Mouse (Mus musculus) ZHBTc4 (cell line): ENCODE measurements around the gene Btbd18.
"Not testable (repeated sequence)": the region's sequence is repeated elsewhere in the genome, so short reads cannot be mapped to it uniquely, and the experiment has no call there.

ENCODE experiments used
- DNase-seq: peaks from one replicate; pipeline ENCODE4 v3.0.0-alpha.2; 2011; ENCODE audit warnings: low read depth, low spot score

Gene Btbd18

DNA sequence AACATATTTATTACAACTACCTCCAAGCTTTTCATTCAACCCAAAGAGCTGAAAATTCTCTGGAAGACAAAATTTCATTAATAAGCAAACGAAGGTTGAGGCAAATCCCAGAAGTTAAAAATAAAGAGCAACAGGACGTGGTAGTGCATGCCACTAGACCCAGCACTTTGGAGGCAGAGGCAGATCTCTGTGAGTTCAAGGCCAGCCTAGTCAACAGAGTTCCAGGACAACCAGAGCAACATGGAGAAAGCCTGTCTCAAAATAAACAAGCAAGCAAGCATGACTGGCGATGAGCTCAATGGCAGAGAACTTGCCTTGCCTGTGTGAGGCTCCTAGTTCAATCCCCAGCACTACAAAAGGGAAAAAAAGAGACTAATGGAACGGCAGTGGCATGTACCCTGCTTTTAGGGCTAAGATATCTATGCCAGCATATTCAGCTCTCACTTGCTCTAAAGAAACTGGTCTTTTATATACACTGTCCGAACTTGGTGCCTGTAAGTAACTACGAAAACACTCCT is 11.8 kb upstream of the Btbd18 start:
- DNase-seq: no peak

DNA sequence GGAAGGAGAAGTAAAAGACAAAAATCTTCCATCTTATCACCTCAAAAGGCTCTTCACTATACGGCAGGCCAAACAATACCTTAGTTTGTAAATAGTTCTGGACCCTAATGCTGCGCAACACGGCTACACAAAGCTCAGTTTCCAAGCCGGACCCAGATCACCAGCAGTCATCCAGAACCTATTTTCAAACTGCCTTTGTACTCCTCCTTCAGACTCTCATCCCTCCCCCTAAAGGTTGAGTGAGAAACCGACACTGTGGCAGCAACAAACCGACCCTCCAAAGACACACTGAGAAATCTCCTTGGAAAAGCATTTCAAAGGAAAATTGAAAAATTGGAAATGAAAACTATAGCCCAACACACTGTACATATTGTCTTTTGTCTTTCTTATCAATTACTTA is 10.5 kb upstream of the Btbd18 start:
- no peak for DNase-seq

DNA sequence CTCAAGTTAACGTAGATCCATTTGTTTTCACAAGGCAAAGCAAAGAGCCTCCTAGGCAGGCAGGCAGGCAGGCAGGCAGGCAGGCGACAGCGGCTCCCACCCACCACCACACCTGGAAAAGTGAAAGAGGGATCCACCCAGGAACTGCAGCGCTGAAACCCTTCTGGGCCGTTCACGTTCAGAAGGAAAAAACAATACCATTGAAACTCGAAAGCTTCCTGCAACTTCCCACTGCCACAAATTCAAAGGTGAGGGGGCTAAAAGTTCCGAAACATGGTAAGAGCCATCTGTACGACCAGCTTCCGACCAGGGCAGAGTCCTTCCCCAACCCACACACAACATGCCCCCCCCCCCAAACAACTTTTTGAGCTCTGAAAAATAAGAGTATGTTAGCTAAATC is 9.2 kb upstream of the Btbd18 start:
- peak; percentile 35 for DNase-seq

DNA sequence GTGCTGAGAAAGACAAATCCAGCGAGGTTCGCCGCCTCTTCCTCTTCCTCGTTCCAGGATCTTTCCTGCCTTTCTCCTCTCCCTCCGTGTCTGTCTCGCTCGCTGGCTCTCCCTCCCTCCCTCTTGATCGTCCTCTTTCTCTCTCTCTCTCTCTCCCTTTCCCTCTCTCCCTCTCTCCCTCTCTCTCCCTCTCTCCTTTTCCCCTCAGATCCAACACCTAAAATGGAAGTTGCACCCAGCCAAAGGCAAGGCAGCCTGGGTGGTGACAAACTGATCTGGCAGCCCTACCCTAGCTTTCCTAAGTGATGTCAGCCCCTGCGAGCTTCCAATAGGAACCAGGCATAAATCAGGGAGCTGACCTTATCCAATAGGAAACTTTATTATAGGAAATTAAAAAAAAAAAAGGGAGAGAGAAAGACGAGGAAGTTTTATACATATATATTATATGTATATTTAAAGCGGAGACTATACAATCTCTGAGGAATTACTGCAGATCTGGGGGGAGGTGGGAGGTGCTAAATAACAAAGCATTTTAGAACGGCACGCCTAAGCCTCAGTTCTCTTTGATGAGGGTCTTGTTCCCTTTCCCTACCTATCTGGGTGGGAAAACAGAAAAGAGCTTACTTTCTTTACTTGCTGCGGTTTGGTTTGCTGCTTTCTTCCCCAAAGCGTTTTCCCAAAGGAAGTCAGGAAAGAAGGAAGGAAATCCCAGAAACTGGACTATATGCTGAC is 8.2 kb upstream of the Btbd18 start, which contains the start of gene Ctnnd1:
TSS of gene Ctnnd1 (minus strand) at position 302 of the 732 bp plus-strand sequence.
- DNase-seq: peak; percentile 92

DNA sequence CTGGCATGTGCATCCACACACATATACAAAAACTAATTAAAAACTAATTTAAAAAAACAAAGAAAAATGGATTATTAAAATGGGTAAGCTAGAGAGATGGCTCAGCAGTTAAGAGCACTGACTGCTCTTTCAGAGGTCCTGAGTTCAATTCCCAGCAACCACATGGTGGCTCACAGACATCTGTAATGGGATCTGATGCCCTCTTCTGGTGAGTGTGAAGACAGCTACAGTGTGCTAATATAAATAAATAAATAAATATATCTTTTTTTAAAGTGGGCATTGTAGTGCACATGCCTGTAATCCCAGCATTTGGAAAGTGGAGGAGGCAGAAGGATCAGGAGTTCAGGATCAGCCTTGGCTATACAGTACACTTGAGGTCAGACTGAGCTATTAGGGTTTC is 5.5 kb upstream of the Btbd18 start:
- DNase-seq: no peak

DNA sequence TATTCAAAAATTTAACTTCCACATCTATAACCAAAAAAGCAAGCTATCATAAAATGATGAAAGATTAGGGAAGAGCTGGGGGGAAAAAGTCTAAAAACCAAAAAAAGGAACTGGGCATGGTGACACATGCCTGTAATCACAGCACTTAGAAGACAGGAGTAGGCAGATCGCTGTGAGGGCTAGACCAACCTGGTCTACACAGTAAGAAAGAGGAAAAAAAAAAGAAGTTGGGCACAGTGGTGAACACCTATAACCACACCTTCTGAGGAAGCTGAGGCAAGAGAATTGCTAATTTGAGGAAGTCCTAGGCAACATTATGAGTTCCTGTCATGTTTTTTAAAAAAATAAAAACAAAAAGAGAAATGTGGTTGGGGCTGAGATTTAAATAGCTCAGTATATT is 3.0 kb upstream of the Btbd18 start:
- DNase-seq: no peak

DNA sequence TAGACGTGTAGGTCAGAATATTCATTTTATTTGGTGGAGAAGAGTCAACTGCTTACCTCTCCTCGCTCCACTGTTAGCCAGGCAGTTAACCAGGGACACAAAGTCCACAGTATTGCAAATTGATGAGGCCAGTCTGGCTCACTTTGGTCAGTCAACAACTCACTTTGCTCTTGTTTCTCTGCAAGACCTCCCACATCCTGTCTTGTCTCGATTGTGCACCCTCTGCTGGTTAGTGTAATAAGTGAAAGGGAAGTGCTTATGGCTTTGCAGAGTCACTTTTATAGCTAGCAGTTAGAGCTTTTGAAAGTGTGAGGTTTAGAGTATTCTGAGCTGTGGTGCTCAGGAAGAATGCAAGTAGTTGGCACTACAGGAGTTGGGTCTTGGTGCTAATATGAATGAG is 1.4 kb downstream of the Btbd18 start:
- DNase-seq: peak; percentile 84

DNA sequence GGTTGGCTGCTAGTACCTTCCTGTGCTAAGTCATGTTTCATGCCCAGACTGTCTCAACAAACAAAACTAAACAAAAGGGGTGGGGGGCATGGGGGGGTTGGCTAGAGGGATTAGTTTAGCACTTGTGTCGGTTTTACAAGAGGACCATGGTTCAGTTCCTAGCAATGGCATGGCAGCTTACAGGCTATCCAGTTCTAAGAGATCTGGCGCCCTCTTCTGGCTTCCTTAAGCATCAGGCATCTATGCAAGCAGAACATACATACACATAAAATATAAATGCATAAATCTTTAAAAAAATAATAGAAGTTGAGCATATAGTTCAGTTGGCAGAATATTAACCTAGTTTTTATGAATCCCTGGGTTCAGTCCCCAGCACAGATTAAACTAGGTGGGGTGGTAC is 4.0 kb downstream of the Btbd18 start:
- DNase-seq: peak; percentile 85

DNA sequence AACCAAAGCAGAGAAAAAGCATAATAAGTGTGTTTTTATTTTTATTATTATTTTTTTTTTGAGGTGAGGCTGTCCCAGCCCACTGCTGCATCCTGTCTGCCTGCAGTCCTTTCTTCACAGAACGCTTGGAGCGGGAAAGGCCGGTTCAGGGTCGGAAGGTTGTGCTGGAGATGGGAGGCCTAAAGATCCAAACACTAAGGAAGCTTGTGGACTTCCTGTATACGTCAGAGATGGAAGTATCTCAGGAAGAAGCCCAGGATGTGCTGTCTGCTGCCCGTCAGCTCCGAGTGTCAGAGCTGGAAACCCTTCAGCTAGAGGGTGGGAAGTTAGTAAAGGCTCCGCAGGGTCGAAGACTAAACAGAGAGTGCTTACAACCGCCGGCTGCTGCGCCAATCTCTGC is 7.2 kb downstream of the Btbd18 start:
- no peak for DNase-seq

DNA sequence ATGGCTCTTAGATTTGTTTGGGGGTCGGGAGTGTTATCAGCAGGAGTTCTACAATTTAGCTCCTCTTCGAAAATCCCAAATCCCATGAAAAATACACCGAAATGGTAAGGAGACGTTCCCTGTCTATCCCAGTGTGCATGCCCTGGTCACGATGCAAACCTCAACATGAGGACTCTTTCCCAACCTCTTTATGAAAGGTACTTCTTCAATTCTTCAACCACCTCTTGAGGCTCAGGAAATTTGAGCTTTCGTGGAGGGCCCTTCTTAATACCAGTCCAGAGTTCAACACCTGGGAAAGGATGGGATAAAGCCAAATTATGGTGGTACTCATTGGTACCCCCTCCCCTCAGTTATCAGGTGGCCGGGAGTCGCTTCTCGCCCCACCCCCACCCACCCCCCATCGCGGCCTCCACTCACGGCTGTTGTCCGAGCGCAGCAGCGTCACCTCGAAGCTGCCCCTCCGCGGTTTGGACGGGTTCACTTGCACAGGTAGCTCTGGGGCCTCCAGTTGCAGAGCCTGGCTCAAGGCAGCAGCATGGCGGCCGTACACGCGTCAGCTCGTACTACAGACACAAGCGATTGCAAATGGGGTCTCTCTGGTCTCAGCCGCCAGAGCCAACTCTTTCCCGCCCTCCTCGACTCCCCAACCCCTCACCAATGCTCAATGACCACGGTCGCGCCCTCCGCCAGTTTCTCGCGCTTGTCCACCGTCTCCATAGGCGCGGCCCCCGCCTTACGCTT is 11.1 kb downstream of the Btbd18 start:
- no peak for DNase-seq

DNA sequence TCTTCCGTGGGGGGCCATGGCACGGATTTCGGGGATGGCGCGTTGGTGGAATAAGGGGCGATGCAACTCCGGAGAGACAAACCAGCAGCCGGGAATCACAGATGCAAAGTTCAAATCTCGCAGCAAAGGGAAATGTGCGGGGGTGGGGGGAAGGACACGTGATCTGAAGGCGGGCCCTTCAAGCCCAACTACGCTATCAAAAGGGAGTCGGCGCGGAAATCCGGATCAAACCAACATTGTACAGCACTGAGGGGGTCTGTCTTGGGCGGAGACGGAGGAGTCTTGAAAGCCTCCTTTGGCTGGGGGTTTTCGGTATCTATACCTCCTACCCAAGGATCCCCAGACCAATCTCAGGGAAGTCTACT is 11.7 kb downstream of the Btbd18 start, which contains the start of gene Selenoh:
TSS of gene Selenoh (minus strand) at position 202 of the 365 bp plus-strand sequence.
- DNase-seq: peak; percentile 98

DNA sequence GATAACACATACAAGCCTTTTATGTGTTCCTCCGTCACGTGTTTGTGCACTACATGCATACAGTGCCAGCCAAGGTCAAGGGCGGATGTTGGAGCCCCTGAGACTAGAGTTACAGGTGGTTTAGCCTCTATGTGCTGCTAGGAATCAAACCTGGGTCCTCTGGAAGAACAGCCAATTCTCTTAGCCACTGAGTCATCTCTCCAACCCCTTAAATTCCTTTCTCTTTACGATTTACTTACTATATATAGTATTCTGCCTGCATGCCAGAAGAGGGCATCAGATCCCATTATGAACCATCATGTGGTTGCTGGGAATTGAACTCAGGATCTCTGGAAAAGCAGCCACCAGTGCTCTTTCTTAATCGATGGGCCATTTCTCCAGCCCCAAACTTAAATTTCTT is 12.7 kb downstream of the Btbd18 start:
- DNase-seq: not testable (repeated sequence)

DNA sequence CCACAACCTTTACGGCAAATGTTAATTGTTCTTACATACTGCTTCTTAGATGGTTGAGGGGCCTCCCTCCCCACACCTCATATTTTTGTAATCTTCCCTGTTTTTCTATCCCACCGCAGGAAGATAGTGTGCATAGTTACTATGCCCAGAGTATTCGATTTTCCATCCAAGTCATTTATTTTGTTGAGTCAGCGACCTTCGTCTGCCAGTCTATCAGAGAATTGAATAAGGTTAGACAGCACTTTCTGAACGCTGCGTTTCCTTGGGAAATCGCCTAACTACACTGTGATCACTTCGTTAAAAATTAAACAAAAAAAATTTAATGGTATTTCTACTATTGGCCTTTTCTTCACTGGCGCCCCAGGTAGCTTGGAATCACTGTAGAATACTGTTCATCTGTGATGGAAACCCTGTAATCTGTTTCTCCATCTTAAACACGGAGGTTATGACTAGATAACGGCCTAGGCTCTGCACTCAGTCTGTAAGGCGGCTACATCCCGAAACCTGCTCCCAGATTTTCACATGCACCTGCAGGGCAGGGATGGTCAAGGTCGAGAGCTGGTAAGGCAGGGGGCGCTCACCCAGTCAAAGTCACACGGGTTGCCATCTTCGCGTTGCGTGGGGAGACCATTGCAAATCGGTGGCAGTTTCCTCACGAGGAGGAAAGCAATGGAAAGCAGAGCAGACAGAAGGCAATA is 18.5 kb downstream of the Btbd18 start:
- DNase-seq: peak; percentile 88

DNA sequence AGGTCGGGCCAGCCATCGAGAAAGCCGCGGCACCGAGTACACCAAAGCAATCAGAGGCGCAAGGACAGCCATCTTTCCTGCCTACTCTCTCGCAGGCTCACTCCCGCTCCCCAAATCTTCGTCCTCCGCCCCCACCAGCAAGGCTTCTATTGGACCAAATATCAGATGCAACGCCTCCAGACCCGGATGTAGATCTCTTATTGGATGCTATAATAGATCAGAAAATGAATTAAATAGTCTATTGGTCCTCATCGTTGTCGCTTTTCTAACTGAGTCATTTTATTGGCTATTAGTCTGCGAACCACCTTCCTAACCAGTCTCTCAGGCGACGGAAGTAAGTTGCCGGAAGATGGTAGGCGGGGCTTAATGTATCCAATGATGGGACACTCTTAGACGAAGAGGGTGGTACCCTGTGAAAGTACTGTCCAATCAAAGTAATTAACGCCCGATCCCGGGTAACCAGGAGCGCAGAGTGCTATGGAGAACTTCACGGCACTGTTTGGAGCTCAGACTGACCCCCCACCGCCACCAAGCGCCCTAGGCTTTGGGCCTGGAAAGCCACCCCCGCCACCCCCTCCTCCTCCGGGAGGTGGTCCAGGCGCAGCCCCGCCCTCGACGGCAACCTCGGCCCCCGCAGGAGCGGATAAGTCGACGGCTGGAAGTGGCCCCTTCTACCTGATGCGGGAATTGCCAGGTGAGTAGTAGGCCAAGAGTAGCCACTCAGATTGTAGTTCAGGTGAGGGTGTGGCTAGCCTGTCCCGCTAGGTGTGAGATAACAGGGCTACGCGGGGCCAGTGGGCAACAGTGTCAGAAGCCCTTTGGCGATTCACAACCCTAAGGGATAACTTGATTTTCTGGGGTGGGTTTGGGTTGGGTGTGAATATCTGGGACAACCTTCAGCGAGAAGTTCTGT is 19.3 kb downstream of the Btbd18 start, which contains the start of the genes Gm28635 and Med19:
TSS of gene Gm28635 (minus strand) at position 74 of the 913 bp plus-strand sequence.
TSS of gene Med19 (plus strand) at position 435 of the 913 bp plus-strand sequence.
- peak; percentile 99 for DNase-seq

DNA sequence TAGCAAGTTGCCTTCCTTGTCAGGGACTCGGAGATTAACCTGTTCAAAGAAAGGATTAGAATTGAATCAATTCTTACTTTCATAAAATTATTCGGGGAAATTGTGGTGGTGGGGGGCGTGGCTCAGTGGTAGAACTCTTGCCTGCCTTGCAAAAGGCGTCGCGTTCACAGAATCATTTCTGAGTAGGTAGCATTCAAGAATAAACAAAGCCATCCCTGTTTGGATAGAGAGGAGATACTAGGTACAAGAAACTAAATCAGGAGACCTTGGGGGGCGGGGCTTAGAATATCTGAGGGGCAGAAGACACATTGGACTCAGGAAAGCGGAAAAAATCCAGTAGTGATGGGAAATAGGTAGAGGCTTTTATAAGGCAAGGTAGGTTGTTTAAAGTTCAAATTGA is 20.1 kb downstream of the Btbd18 start, which contains the start of gene Tmx2:
TSS of gene Tmx2 (minus strand) at position 125 of the 400 bp plus-strand sequence.
- peak; percentile 28 for DNase-seq

DNA sequence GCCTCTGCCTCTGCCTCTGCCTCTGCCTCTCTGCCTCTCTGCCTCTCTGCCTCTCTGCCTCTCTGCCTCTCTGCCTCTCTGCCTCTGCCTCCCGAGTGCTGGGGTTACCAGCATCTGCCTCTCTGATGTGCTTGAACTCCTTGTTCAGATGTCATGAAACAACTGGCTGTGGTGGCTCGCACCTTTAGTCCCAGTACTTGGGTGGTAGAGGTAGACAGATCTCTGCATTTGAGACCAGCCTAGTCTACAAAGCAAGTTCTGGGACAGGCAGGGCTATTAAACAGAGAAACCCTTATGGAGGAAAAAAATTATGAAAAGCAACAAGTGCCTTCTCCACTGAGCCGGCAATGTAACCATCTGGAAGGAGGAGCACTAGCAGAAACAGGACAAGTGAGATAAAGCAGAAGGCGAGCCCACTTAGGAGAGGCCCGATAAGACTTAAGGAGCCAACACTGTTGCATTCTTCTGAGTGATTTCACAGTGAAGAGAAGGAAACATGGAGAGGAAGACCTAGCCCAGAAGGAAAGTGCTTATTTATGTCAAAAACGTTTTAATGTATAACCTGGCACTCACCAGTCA is 23.8 kb downstream of the Btbd18 start:
- no peak for DNase-seq

DNA sequence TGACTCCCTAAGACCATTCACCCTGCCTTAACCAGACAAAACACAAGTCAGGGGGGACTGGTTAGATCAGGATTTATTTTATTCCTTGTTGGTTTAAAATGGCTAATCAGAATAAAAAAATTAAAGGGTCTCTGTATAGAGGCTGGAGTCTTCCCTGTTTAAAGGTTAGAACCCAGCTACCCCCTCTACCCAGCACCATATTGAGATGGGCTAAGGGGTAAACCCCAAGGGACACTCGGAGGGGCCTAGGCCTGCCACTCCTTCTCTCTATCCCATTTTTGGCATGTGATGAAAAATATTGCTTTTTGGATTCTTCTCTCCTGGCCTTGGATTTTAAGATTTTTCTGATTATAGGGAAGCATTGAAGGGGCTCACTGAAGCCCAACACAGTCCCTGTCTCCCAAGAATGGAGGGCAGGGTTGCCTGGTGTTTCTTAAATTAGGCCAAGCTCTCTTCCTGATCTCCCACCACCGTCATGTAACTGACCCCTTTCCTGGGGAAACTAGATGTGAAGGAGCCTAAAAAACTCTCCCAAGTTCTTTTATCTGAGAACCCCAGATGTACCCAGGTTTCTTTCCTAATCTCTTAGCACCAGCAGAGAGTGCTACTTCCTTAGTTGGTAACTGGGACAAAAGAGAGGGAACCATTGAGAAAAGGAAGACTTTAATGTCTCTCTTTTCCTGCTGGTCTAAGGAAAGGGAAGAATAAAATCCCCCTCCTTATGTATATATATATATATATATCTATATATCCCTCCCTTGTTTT is 29.4 kb downstream of the Btbd18 start:
- no peak for DNase-seq

DNA sequence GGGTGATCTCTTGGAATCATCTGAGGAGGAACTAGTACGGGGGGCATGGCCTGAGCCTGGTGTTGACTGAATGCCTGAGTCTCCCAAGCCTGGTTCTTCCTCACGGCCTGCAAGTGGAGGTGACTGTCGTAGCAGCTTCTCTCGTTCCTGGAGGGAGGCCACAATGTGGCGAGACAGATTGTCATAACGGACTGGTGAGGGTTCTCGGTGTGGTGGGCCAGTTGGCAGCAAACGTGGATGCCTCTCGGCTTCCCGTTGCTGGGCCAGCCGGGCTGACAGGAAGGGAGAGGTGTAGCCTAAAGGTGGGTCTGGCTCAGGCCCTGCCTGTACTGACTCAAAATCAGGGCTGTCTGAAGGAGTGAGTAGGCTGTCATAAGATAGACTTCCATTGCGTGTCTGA is 31.2 kb downstream of the Btbd18 start:
- DNase-seq: no peak

DNA sequence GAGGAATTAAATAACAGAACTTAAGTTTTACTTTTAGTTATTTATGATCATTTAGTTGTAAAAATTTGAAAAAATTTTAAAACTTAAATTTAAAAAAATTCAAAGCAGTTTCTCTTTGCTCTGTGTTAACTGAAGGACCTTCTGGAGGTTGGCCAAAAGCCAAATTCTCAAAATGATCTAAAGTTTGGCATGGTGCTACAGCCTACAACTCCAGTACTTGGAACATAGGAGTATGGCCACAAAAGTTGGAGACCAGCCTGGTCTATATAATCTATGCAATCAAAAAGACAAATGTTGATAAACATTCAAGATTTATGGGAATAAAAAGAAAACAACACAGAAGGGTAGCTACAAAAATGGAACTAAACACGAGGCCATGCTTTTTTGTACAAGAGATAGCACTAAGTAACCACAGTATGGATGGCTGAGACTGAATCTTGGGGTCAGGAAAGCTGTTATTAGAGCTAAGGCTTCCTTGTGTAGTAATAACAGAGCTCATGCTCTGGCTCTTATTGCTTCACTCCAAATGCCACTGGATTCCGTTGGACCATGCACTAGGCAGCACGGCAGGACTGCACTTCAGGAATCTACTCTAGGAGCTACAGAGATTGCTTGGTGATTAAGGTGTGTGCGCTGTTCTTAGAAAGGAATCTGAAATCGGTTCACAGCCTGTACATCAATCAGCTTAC is 36.3 kb downstream of the Btbd18 start:
- no peak for DNase-seq
